Mouse (Mus musculus): ENCODE results near the gene Ptpn20.
A peak's percentile ranks its signal among the peaks of the same experiment; 100 is the strongest.

Ptpn20 gene

GRCm38 (mm10) chr14:33673350-33674087 lies 84.5 kb downstream of the Ptpn20 start:
- peak; percentile 41 for DNase-seq (ENCODE audit: low read depth, low spot score)

GRCm38 (mm10) chr14:33677996-33678395 lies 89.0 kb downstream of the Ptpn20 start:
- no peak for DNase-seq (ENCODE audit: low read depth, low spot score)

DNA sequence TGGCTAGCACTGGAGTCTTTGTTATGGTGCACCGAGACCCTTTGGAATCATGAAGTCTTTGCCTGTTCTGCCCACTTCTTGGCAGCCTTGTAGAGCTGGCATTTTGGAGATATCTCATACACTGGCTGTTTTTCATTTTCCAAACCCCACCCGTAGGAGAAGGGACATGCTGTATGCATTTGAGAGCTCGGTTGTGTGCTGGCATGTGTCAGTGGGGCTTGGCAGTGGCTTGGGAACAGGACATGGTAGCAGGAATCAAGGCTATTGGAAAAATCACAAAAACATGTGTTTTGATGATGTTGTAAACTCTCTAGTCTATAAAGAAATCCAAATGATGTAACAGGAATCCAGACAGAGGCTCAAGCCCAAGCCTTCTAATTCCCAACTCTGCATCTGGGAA lies 89.7 kb downstream of the Ptpn20 start:
- no peak for DNase-seq (ENCODE audit: low read depth, low spot score)

DNA sequence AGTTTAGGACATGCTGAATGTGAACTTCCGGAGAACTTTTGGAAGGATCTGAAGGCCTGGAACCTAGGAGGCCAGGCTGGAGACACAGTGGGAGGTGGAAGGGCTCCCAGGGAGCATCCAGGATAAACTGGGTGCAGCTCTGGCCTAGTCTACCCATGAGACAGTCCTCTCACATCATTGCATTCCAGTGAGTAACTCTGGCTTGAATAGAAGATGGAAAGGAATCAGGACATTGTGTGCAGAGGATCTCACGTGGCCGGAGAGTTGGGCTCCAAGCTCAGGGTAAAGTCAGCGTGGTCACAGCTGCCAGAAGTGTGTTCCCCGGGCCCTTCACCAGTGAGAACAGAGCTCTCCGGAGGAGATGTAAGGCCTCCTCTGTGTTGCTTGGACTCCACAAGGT lies 91.6 kb downstream of the Ptpn20 start:
- DNase-seq (ENCODE audit: low read depth, low spot score), result no peak

- DNase-seq (ENCODE audit: low read depth, low spot score), result no peak
Observed at GRCm38 (mm10) chr14:33682768-33683167, 93.8 kb downstream of the Ptpn20 start.

DNA sequence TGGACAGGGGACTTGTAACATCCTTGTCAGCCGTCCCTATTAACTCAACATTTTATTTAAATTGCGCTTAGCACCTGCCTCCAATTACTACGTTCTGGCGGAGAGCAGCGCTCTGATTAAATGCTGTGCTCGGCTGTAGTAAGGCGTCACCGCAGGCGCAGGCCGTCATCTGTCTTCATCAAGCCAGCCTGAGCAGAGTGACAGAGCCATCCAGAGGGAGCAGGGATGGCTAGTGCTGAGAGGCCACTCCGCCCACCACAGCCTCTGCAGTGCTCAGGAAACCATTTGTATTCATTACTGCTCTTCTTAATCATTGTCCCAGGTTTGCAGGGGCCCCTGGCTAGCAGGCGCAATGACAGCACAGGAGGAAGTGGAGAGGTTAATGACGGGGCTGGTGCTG lies 94.7 kb downstream of the Ptpn20 start:
- no peak for DNase-seq (ENCODE audit: low read depth, low spot score)

DNA sequence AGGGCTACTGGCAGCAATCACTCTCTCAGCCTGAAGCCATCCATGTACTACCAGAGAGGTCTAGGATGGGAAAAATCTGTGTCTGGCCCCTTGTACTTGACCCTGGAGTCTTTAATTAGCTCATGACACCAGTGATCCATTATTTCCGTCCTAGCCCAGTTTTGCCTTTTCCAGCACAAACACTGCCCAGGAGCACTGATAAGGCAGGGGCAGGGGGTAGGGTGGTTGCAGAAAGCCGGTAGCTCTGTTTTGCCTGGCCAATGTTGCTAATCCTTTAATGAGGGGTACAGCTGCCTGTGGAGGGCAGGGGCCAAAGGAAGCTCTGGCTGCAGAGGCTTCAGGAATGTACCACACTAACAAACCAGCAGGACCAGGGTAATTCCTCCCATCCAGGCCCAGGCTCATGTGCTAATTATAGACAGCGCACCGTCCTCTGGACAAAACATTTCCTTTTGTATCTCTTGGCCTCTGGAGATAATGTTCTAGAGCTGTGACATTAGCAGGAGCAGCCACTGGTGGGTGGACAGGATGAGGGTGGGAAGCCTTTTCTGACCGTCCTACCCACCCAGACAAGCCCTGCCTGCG lies 98.5 kb downstream of the Ptpn20 start:
- no peak for DNase-seq (ENCODE audit: low read depth, low spot score)

DNA sequence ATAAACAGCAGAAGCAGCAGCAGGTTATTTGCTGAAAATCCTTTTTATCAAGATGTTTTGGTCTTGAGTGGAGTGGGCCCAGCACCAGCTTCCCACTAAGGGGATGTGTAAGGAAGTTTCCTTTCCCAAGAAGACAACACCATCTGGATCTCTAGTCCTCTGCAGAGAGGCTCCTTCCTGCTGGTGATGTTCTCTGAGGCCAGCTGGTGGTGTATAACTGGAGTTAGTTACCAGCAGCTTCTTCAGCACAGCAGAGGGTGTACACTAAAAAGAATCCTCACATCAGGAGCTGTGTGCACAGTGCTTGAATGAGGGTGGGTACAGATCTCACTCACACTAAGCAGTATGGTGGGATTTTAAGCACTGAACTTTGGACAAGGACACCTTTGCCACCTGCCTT lies 100.0 kb downstream of the Ptpn20 start:
- no peak for DNase-seq (ENCODE audit: low read depth, low spot score)
